Mouse (Mus musculus) erythroblast, embryonic 14.5 days (primary cell): ENCODE data around the gene Txn2. TPM values are rescaled to one million over a fixed set of nuclear protein-coding genes. Genes with fewer than 3 reads are reported as not detected.

Source experiments
- H3K27me3 ChIP-seq: 2 replicates; pipeline ENCODE4 v1.6.1; 2012; ENCODE audit warnings: inconsistent platforms; ENCODE audit not compliant: control insufficient read depth
- H3K36me3 ChIP-seq: 2 replicates; pipeline ENCODE4 v1.6.1; 2012; ENCODE audit warnings: mild to moderate bottlenecking, inconsistent platforms; ENCODE audit not compliant: control insufficient read depth
- H3K4me1 ChIP-seq: 2 replicates; pipeline ENCODE4 v1.6.1; 2012; ENCODE audit warnings: inconsistent platforms; ENCODE audit not compliant: control insufficient read depth
- H3K4me3 ChIP-seq: replicated peaks from 2 replicates; pipeline ENCODE3; 2012; ENCODE audit warnings: moderate library complexity, mild to moderate bottlenecking, inconsistent platforms
- H3K9me3 ChIP-seq: 2 replicates; pipeline ENCODE4 v1.6.1; 2012; ENCODE audit warnings: low read length, inconsistent platforms, mixed read lengths; ENCODE audit not compliant: control insufficient read depth
- GATA1 ChIP-seq: IDR thresholded peaks from 2 replicates; pipeline ENCODE4 v1.6.1; 2012; ENCODE audit warnings: low read length, inconsistent platforms, mixed read lengths
- TAL1 ChIP-seq: IDR thresholded peaks from 3 replicates; pipeline ENCODE4 v1.6.1; 2012; ENCODE audit warnings: low read length, inconsistent platforms, mixed read lengths
- polyA plus RNA-seq: library from polyadenylated mRNA; stranded (reverse); fragments of >175 nt; gene quantifications from 2 replicates; pipeline ENCODE4 v1.2.3, GENCODE M21; 2012

Gene Txn2
- polyA plus RNA-seq, 1 experiment, result 41.7 TPM

- no peak overlapping the region for H3K4me3 ChIP-seq
- TF ChIP-seq GATA1, result no peak
- TF ChIP-seq TAL1, result no peak
- H3K9me3 ChIP-seq, result no peaks in the 10 kb centered on the region
- peaks cover 41% of the 10 kb centered on the region for H3K27me3 ChIP-seq
- no peaks in the 10 kb centered on the region for H3K36me3 ChIP-seq
- H3K4me1 ChIP-seq, result peaks cover 7% of the 10 kb centered on the region
Observed at GRCm38 (mm10) chr15:77904363-77904892, 24.4 kb downstream of the Txn2 start.

GRCm38 (mm10) chr15:77903176-77903575 is 25.6 kb downstream of the Txn2 start:
- H3K9me3 ChIP-seq, result no peaks in the 10 kb centered on the region
- H3K27me3 ChIP-seq, result peaks cover 41% of the 10 kb centered on the region
- no peak for TF ChIP-seq GATA1
- no peak for TF ChIP-seq TAL1
- peaks cover 7% of the 10 kb centered on the region for H3K4me1 ChIP-seq
- H3K4me3 ChIP-seq, result no peak overlapping the region
- no peaks in the 10 kb centered on the region for H3K36me3 ChIP-seq

- no peak overlapping the region for H3K4me3 ChIP-seq
- H3K4me1 ChIP-seq, result no peaks in the 10 kb centered on the region
- H3K27me3 ChIP-seq, result peaks cover 18% of the 10 kb centered on the region
- no peak for TF ChIP-seq GATA1
- no peak for TF ChIP-seq TAL1
- no peaks in the 10 kb centered on the region for H3K36me3 ChIP-seq
- H3K9me3 ChIP-seq, result no peaks in the 10 kb centered on the region
Observed at GRCm38 (mm10) chr15:77894926-77895325, 33.9 kb downstream of the Txn2 start.

DNA sequence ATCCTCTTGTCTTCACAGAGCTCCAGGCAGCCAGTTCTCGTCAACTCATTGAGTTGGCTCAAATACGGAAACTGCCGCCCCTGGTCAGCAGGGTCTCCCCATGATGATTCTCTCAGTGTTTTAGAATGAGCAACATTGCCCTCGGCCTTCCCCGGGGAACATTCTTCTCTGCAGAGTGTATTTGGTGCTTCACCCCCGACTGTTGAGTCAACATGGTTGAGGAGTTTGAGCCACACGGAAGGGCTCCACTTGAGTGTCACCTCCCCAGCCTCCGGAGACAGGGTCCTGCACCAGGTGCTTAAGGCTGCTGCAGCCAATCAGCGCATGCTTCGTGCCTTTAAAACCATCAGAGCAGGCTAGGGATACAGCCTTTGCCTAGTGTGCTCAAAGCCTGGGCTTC is 35.5 kb downstream of the Txn2 start:
- H3K4me3 ChIP-seq, result no peak overlapping the region
- 0 out of 2 replicates have a peak, but pooled peaks cover 1% of the 10 kb centered on the region for H3K4me1 ChIP-seq
- H3K9me3 ChIP-seq, result no peaks in the 10 kb centered on the region
- peaks cover 18% of the 10 kb centered on the region for H3K27me3 ChIP-seq
- H3K36me3 ChIP-seq, result no peaks in the 10 kb centered on the region
- TF ChIP-seq GATA1, result no peak
- TF ChIP-seq TAL1, result no peak

DNA sequence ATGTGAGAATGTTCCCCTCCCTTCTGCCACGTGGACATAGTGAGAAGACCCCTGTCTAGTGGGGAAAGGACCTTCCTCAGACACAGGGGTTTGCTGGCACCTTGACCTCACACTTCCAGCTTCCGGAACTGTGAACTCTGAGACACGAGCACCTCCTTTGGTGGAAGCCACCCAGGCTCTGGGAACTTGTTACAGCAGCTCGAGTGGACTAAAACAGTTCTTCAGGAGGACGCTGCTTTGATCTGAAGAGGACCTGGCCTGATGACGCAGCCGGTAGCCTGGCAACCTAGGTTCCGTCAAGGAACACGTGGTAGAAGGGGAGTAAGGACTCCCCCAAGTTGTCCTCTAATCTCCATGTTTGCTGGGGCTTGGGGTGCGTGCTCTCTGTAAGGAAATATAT is 36.4 kb downstream of the Txn2 start:
- 0 out of 2 replicates have a peak, but pooled peaks cover 2% of the 10 kb centered on the region for H3K4me1 ChIP-seq
- H3K9me3 ChIP-seq, result no peaks in the 10 kb centered on the region
- H3K36me3 ChIP-seq, result no peaks in the 10 kb centered on the region
- no peak overlapping the region for H3K4me3 ChIP-seq
- TF ChIP-seq TAL1, result no peak
- TF ChIP-seq GATA1, result no peak
- peaks cover 18% of the 10 kb centered on the region for H3K27me3 ChIP-seq

- TF ChIP-seq TAL1 (no peak), GATA1 (no peak)
- peaks cover 18% of the 10 kb centered on the region for H3K27me3 ChIP-seq
Observed at GRCm38 (mm10) chr15:77891766-77892165, 37.0 kb downstream of the Txn2 start.

DNA sequence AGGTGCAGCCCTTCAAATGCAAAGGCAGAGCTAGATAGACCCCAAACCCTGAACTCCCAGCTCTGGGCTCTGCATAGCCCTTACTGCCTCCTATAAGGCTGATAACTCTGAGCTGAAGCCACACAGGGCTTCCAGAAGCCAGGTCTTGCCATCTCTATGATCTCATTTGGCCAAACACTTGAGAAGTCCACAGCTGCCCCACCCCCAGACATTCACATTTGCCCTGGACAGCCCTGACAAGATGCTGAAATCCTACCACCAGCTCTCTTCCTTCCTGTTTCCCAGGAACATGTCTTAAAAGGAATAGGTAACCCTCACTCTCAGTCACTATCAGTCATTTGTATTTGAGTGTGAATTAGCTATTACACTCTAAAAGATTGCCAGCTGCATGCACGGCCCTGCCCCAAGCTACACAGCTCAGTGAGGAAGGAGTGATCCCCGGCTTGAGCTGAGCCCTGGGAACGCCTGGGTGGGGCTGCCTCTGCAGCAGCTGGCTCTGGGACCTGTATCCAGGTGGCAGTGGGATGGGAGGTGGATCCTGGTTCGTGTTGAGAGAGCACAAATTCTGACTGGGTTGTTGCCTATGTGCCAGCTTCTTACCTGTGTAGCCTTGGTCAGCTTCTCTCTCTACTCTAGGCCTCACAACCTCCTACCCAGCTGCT is 38.9 kb downstream of the Txn2 start:
- Histone ChIP-seq H3K9me3 (no peaks in the 10 kb centered on the region), H3K4me1 (peaks cover 6% of the 10 kb centered on the region), H3K36me3 (no peaks in the 10 kb centered on the region), H3K27me3 (peaks cover 18% of the 10 kb centered on the region), H3K4me3 (no peak overlapping the region)
- TF ChIP-seq TAL1 (no peak), GATA1 (no peak)

More at GRCm38 (mm10) chr15:77891766-77892165, 37.0 kb downstream of the Txn2 start:
- Histone ChIP-seq H3K4me1 (0 out of 2 replicates have a peak, but pooled peaks cover 2% of the 10 kb centered on the region), H3K4me3 (no peak overlapping the region), H3K36me3 (no peaks in the 10 kb centered on the region), H3K9me3 (no peaks in the 10 kb centered on the region)

DNA sequence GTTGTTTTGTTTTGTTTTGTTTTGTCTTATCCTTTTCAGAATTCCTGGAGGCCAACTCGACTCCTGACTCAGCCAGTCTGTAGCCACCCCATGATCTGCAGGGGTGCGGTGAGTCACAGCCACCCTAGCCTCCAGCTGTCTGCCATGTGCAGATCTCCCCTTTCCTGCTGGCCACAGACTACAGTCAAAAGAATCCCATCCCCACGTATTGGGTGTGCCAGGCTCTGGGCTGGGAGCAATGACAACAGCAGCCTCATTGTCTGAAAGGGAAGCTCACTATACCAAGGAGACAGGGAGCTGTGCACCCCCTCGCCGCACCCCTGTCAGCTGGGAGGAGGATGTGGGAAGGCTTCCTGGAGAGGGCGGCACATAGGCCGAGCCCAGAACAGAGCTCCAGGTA is 40.5 kb downstream of the Txn2 start:
- peaks cover 6% of the 10 kb centered on the region for H3K4me1 ChIP-seq
- no peak overlapping the region for H3K4me3 ChIP-seq
- no peaks in the 10 kb centered on the region for H3K9me3 ChIP-seq
- H3K27me3 ChIP-seq, result peaks cover 2% of the 10 kb centered on the region; the same call in 1 of the 2 replicates
- H3K36me3 ChIP-seq, result no peaks in the 10 kb centered on the region
- TF ChIP-seq GATA1 (no peak), TAL1 (no peak)

DNA sequence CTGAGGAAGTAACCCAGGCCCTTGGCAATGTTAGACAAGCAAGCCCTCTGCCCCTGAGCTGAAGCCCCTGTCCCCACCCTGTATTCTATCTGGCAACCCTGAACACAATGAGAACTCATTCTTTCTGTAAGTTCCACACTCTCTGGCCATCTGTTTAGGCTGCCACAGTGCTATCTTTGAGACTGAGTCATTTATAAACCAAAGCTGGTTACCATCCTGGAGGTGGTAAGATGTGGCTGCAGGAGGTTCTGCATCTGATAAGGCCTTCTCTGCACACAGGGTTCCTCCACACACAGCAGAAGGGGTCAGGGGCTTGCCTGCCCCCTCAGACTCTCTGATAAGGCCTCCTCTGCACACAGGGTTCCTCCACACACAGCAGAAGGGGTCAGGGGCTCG is 41.7 kb downstream of the Txn2 start:
- H3K4me3 ChIP-seq, result no peak overlapping the region
- peaks cover 15% of the 10 kb centered on the region for H3K4me1 ChIP-seq
- no peaks in the 10 kb centered on the region for H3K36me3 ChIP-seq
- H3K9me3 ChIP-seq, result no peaks in the 10 kb centered on the region
- H3K27me3 ChIP-seq, result no peaks in the 10 kb centered on the region
- no peak for TF ChIP-seq TAL1
- no peak for TF ChIP-seq GATA1
